Mouse (Mus musculus) neural tube, embryonic 13.5 days (tissue): ENCODE results near the gene Il11ra2. TPM values are rescaled to one million over a fixed set of nuclear protein-coding genes. Genes with fewer than 3 reads are reported as not detected.
"Not testable (repeated sequence)": the region's sequence is repeated elsewhere in the genome, so short reads cannot be mapped to it uniquely, and the experiment has no call there.

Experiments used
- ATAC-seq: fragments of 200-750 bp; cut with Nextera tagmentation; 2 replicates; pipeline ENCODE4 v1.8.0; 2017; ENCODE audit warnings: low read depth, mild to moderate bottlenecking, moderate TSS enrichment, moderate library complexity
- H3K27ac ChIP-seq: fragments of 300-500 bp; sonication (generic); replicated peaks from 2 replicates; pipeline ENCODE4 v1.5.1; 2015; ENCODE audit warnings: moderate library complexity, mild to moderate bottlenecking, inconsistent platforms
- H3K27me3 ChIP-seq: fragments of 300-500 bp; sonication (generic); 2 replicates; pipeline ENCODE4 v1.6.1; 2015; ENCODE audit warnings: mild to moderate bottlenecking, inconsistent platforms
- H3K36me3 ChIP-seq: fragments of 300-500 bp; sonication (generic); 2 replicates; pipeline ENCODE4 v1.6.1; 2015; ENCODE audit warnings: mild to moderate bottlenecking, inconsistent platforms
- H3K4me1 ChIP-seq: fragments of 300-500 bp; sonication (generic); replicated peaks from 2 replicates; pipeline ENCODE4 v1.6.1; 2015; ENCODE audit warnings: inconsistent platforms
- H3K4me2 ChIP-seq: fragments of 300-500 bp; sonication (generic); 2 replicates; pipeline ENCODE4 v1.6.1; 2015; ENCODE audit warnings: inconsistent platforms, mild to moderate bottlenecking, moderate library complexity
- H3K4me3 ChIP-seq: fragments of 300-500 bp; sonication (generic); 2 replicates; pipeline ENCODE4 v1.5.1; 2015; ENCODE audit warnings: mild to moderate bottlenecking, inconsistent platforms
- H3K9ac ChIP-seq: fragments of 300-500 bp; sonication (generic); 2 replicates; pipeline ENCODE4 v1.6.1; 2015; ENCODE audit warnings: moderate library complexity, mild to moderate bottlenecking, inconsistent platforms
- H3K9me3 ChIP-seq: fragments of 300-500 bp; sonication (generic); 2 replicates; pipeline ENCODE4 v1.6.1; 2016; ENCODE audit warnings: inconsistent platforms
- WGBS: fragments of 180-500 bp; shearing (Covaris S2); methylation state at CpG from one replicate; pipeline ENCODE4 v1.1.7; 2015; 5-methylcytosine and 5-hydroxymethylcytosine counted together
- polyA plus RNA-seq: library from polyadenylated mRNA; unstranded; fragments of >200 nt; fragmentation: Nextera tagmentation; extraction: Ambion mirVana; gene quantifications from 2 replicates; pipeline ENCODE4 v1.2.1, GENCODE M21; 2015

Il11ra2 gene
- polyA plus RNA-seq, result not detected in 2 replicates

DNA sequence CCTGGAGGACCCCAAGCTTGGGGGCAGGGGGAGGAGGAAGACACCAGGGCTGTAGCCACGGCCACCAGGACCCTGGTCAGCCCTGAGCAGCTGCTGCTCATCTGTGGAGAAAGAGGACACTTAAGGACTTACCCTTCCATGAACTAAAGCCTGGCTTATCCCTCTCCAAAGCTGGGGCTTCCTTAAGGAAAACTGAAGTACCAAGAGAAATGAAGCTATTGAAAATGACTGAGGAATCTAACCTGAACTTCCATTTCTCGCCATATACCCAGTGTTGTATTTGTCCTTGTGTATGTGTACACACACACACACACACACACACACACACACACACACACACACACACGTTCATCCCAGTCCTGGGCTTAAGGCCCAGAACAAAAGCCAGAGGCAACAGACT, at the start of gene Il11ra2:
Gene Il11ra2, minus strand, starts transcription at position 101 of the 400 bp plus-strand sequence.
- no CpG with 5 or more reads among the region's 3 CpGs for WGBS
- H3K4me1 ChIP-seq, H3K36me3 ChIP-seq, H3K27ac ChIP-seq, H3K27me3 ChIP-seq, H3K4me3 ChIP-seq, H3K4me2 ChIP-seq, H3K9me3 ChIP-seq, ATAC-seq, H3K9ac ChIP-seq: not testable (repeated sequence)

DNA sequence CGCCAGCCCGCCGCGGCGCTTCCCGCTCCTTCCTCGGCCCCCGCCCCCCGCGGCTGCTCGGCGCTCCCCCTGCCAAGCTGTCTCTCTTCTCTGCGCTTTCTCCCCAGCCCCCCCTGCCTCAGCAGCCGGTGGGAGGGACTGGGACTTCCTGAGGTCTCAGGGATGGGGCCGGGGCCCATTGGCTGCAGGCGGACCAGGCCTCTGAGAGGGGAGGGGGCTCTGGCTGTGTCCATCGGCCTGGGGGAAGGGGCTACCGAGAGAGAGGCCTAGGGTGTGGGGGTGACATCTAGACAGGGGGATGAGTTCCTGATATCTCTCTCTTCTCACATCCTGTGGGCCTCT, 20.5 kb upstream of the Il11ra2 start:
- H3K4me2 ChIP-seq, H3K27ac ChIP-seq, H3K36me3 ChIP-seq, H3K9me3 ChIP-seq, H3K4me3 ChIP-seq, H3K27me3 ChIP-seq, H3K4me1 ChIP-seq, H3K9ac ChIP-seq: not testable (repeated sequence)
- no CpG with 5 or more reads among the region's 18 CpGs for WGBS
- peak; percentile 81 for ATAC-seq

DNA sequence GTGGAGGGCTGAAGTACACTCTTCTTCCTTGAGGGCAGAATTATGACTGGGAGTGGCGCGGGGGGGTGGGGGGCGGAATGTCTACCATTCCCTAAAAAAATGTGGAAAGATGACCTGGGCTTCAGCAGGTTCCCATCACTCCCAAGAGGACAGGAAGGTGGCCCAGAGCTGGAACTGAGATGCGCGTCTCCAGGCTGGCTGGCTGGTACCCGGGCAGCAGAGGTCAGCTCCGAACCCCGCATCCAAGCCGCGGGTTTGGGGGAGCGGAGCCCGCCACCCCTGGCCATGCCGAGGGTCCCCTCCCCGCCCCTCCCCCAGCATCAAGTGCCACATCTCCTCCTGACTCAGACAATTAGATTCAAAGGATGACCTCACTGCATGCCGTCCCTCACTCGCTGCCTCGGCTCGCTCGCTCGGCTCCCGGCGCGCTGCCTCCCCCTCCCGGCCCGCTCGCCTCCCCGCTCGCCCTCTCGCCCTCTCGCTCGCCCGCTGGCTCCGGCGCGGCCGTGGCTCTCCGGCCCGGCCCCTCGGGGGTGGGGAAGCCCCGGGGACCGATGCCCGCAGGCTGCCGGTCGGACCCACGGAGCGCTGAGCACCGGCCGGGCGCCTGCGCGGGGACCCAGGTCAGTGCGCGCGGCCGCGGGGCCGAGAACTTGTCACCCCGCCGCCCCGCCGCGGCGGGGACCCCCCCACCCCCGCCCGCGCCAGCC, 19.9 kb upstream of the Il11ra2 start:
- not testable (repeated sequence) for H3K9ac ChIP-seq, H3K4me2 ChIP-seq, H3K27me3 ChIP-seq, H3K4me1 ChIP-seq, H3K9me3 ChIP-seq, H3K4me3 ChIP-seq, H3K27ac ChIP-seq, H3K36me3 ChIP-seq
- no CpG with 5 or more reads among the region's 66 CpGs for WGBS
- peak; percentile 62 for ATAC-seq

- not testable (repeated sequence) for H3K9me3 ChIP-seq, H3K4me3 ChIP-seq, H3K27me3 ChIP-seq, H3K36me3 ChIP-seq, H3K4me2 ChIP-seq, H3K4me1 ChIP-seq, H3K9ac ChIP-seq, H3K27ac ChIP-seq
- no CpG with 5 or more reads among the region's 32 CpGs for WGBS
- peak; percentile 68 for ATAC-seq
Measured at GRCm38 (mm10) chr4:42680374-42681356, 19.0 kb upstream of the Il11ra2 start.

DNA sequence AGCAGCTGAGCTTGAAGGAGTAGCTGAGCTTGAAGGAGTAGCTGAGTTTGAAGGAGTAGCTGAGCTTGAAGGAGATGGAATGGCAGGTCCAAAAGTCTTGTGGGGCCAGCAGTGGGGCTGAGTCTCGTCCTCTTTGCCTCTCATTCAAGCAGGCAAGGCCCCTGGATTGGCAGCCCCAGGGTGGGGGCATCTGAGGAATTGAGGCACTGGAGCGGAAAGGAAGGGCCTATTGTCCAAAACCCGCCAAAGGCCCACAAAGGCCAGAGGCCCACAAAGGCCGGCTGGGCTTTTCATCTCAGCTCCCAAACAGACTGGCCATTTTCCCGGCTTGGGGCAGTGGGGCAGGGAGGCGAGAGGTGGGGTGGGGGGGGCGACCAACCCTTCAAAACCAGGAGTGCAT, 17.7 kb upstream of the Il11ra2 start:
- not testable (repeated sequence) for ATAC-seq, H3K9ac ChIP-seq
- WGBS, result no CpG with 5 or more reads among the region's 7 CpGs

GRCm38 (mm10) chr4:42675415-42675814, 13.7 kb upstream of the Il11ra2 start:
- not testable (repeated sequence) for ATAC-seq, H3K4me2 ChIP-seq, H3K27ac ChIP-seq, H3K4me1 ChIP-seq, H3K9ac ChIP-seq, H3K36me3 ChIP-seq, H3K9me3 ChIP-seq, H3K4me3 ChIP-seq, H3K27me3 ChIP-seq
- no CpG with 5 or more reads among the region's 4 CpGs for WGBS

More for the DNA sequence above, 17.7 kb upstream of the Il11ra2 start:
- H3K9me3 ChIP-seq, H3K36me3 ChIP-seq, H3K4me2 ChIP-seq, H3K4me3 ChIP-seq, H3K27me3 ChIP-seq, H3K27ac ChIP-seq, H3K4me1 ChIP-seq: not testable (repeated sequence)

GRCm38 (mm10) chr4:42654951-42655350, 6.7 kb downstream of the Il11ra2 start, which contains the start of gene Ccl27b:
Gene Ccl27b, plus strand, starts transcription at chr4:42655251.
- not testable (repeated sequence) for H3K9ac ChIP-seq, H3K36me3 ChIP-seq, H3K4me1 ChIP-seq, ATAC-seq, H3K9me3 ChIP-seq, H3K27ac ChIP-seq, H3K4me3 ChIP-seq, H3K4me2 ChIP-seq, H3K27me3 ChIP-seq
- no CpG with 5 or more reads among the region's 9 CpGs for WGBS

- not testable (repeated sequence) for H3K4me1 ChIP-seq, H3K4me3 ChIP-seq, H3K27me3 ChIP-seq, ATAC-seq, H3K36me3 ChIP-seq, H3K27ac ChIP-seq, H3K9me3 ChIP-seq, H3K4me2 ChIP-seq, H3K9ac ChIP-seq
- no CpG with 5 or more reads among the region's 8 CpGs for WGBS
Measured at GRCm38 (mm10) chr4:42629419-42629818, 32.3 kb downstream of the Il11ra2 start, which contains the start of gene Gm2564. Gene Gm2564, plus strand, starts transcription at chr4:42629719.

DNA sequence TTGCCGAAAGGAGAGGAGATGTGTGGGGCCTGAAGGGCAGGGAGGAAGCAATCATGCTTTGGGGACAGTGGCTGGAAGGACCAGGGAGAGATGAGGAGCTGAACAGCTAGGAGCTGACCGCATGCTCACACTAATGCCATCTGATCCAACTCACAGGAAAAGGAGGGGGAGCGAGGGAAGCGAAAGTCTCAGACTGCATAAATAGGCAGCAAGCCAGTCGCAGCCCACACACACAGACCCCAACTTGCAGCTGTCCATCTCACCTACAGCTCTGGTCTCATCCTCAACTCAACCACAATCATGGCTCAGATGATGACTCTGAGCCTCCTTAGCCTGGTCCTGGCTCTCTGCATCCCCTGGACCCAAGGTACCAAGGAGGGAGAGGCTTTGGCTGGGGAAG, 49.8 kb downstream of the Il11ra2 start, which contains the start of gene Gm10591:
Gene Gm10591, plus strand, starts transcription at position 301 of the 400 bp plus-strand sequence.
- WGBS, result no CpG with 5 or more reads among the region's 5 CpGs
- H3K9ac ChIP-seq, H3K27ac ChIP-seq, H3K9me3 ChIP-seq, H3K4me3 ChIP-seq, H3K36me3 ChIP-seq, H3K27me3 ChIP-seq, ATAC-seq, H3K4me1 ChIP-seq, H3K4me2 ChIP-seq: not testable (repeated sequence)

Other genes with a start within 250 kb of the Il11ra2 start
- not detected in 2 replicates for gene Gm21586, start 222.5 kb downstream of the Il11ra2 start, polyA plus RNA-seq
- gene Gm2163, start 195.1 kb downstream of the Il11ra2 start, polyA plus RNA-seq, result 0.18 TPM in 1 of 2 replicates, not detected in the other
- gene Fam205a2, start 133.7 kb downstream of the Il11ra2 start, polyA plus RNA-seq, result not detected in 2 replicates
- not detected in 2 replicates for gene Gm10591, start 49.7 kb downstream of the Il11ra2 start, polyA plus RNA-seq
- not detected in 2 replicates for gene Gm2564, start 32.2 kb downstream of the Il11ra2 start, polyA plus RNA-seq
- gene Ccl27b, start 6.6 kb downstream of the Il11ra2 start, polyA plus RNA-seq, result not detected in 2 replicates
- 1.4 TPM in 1 of 2 replicates, not detected in the other for gene 4930578G10Rik, start 73.7 kb upstream of the Il11ra2 start, polyA plus RNA-seq
- gene Ccl19, start 94.7 kb upstream of the Il11ra2 start, polyA plus RNA-seq, result not detected in 2 replicates
- gene Ccl21a, start 112.1 kb upstream of the Il11ra2 start, polyA plus RNA-seq, result 0.93 and 2.1 TPM in 2 replicates
- 0.06 TPM in 1 of 2 replicates, not detected in the other for gene Fam205a1, start 192.0 kb upstream of the Il11ra2 start, polyA plus RNA-seq
- gene Gm12394, start 194.9 kb upstream of the Il11ra2 start, polyA plus RNA-seq, result 0.45 and 0.59 TPM in 2 replicates
- 1.5 and 3.0 TPM in 2 replicates for gene Fam205c, start 212.3 kb upstream of the Il11ra2 start, polyA plus RNA-seq